Mouse (Mus musculus): ENCODE data around the gene Rprd1b.

GRCm38 (mm10) chr2:158120868-158121267, 92.6 kb downstream of the Rprd1b start:
- TF ChIP-seq CTCF (IDR thresholded peaks at IDR 0.05; ENCODE audit: low read depth) (no peak), EP300 (IDR thresholded peaks at IDR 0.05; ENCODE audit: low read depth) (no peak)

All from liver, embryonic 14.5 days (tissue).